Mouse (Mus musculus) adrenal gland, adult 18-20 months (tissue): ENCODE data around the gene Trim41. TPM values are rescaled to one million over a fixed set of nuclear protein-coding genes. Genes with fewer than 3 reads are reported as not detected.
A peak's percentile ranks its signal among the peaks of the same experiment; 100 is the strongest.
"Not testable (repeated sequence)": the region's sequence is repeated elsewhere in the genome, so short reads cannot be mapped to it uniquely, and the experiment has no call there.

Experiments
- DNase-seq, 2 experiments: peaks; one replicate each; pipeline ENCODE4 v3.0.0; 2021 to 2022; ENCODE audit warnings: low spot score in 2 of 2
- total RNA-seq, 2 experiments: library from RNA; stranded (reverse); gene quantifications; 1 replicate in 1 of 2; 2 replicates in 1 of 2; pipeline ENCODE4 v1.2.3; 2021

Trim41 gene
- total RNA-seq, 2 experiments from 2014 or later: 45.9 to 48.9 TPM

- no peak for DNase-seq
These were observed 21.1 kb upstream of the Trim41 start for GRCm38 (mm10) chr11:48838181-48838797.

- DNase-seq: peak; percentile 72 to 76
These were observed 20.4 kb upstream of the Trim41 start for GRCm38 (mm10) chr11:48837310-48838180.

GRCm38 (mm10) chr11:48836990-48837309 lies 19.8 kb upstream of the Trim41 start:
- DNase-seq: no peak

GRCm38 (mm10) chr11:48835923-48836322 lies 18.8 kb upstream of the Trim41 start:
- DNase-seq: no peak

- DNase-seq: peak; percentile 92 to 95
These were observed 16.8 kb upstream of the Trim41 start for GRCm38 (mm10) chr11:48833731-48834639.

- no peak for DNase-seq
These were observed 16.1 kb upstream of the Trim41 start for GRCm38 (mm10) chr11:48833078-48833730.

- DNase-seq: no peak
These were observed 14.1 kb upstream of the Trim41 start for GRCm38 (mm10) chr11:48831273-48831672.

- DNase-seq: no peak
These were observed 13.1 kb upstream of the Trim41 start for GRCm38 (mm10) chr11:48830279-48830678.

GRCm38 (mm10) chr11:48827926-48828325 lies 10.8 kb upstream of the Trim41 start:
- no peak for DNase-seq

- no peak for DNase-seq
These were observed 9.6 kb upstream of the Trim41 start for GRCm38 (mm10) chr11:48826752-48827096.

- not testable (repeated sequence) for DNase-seq
These were observed 9.0 kb upstream of the Trim41 start, which contains the start of the genes Trim7 and Gm12184 for GRCm38 (mm10) chr11:48825979-48826751. Trim7 (plus strand) TSS chr11:48826140. Gm12184 (minus strand) TSS chr11:48826655.

- no peak for DNase-seq
These were observed 7.2 kb upstream of the Trim41 start for GRCm38 (mm10) chr11:48824311-48824830.

- DNase-seq: peak; percentile 58 to 69
These were observed 6.4 kb upstream of the Trim41 start for GRCm38 (mm10) chr11:48823536-48823972.

GRCm38 (mm10) chr11:48822768-48823512 lies 5.8 kb upstream of the Trim41 start:
- DNase-seq: no peak

- not testable (repeated sequence) for DNase-seq
These were observed 4.1 kb upstream of the Trim41 start for GRCm38 (mm10) chr11:48821299-48821698.

GRCm38 (mm10) chr11:48820308-48820674 lies 3.1 kb upstream of the Trim41 start:
- no peak for DNase-seq

GRCm38 (mm10) chr11:48819614-48820307 lies 2.6 kb upstream of the Trim41 start:
- no peak for DNase-seq

- peak; percentile 81 to 92 for DNase-seq
These were observed 1.2 kb upstream of the Trim41 start for GRCm38 (mm10) chr11:48818346-48818745.

- no peak for DNase-seq
These were observed 641 bp upstream of the Trim41 start for GRCm38 (mm10) chr11:48817794-48818193.
